Mouse (Mus musculus) MEL (cell line): ENCODE data around the gene Parp16. TPM values are rescaled to one million over a fixed set of nuclear protein-coding genes. Genes with fewer than 3 reads are reported as not detected.

Source experiments
- DNase-seq: peaks from one replicate; pipeline ENCODE4 v3.0.0; 2011; ENCODE audit warnings: low read depth, low spot score
- H3K27ac ChIP-seq: 2 replicates; pipeline ENCODE4 v1.5.1; 2012; ENCODE audit warnings: low read depth, mild to moderate bottlenecking, control low read depth, low read length, moderate library complexity; ENCODE audit not compliant: control insufficient read depth
- H3K27me3 ChIP-seq, 2 experiments: fragments of 150-350 bp in 1 of 2; sonication (generic) in 1 of 2; 2 replicates each; pipeline ENCODE4 v1.6.1; 2012; ENCODE audit warnings: low read length in 2 of 2, mild to moderate bottlenecking in 2 of 2, improper control_type of control experiment in 1 of 2, moderate library complexity in 1 of 2; ENCODE audit not compliant: insufficient read depth in 2 of 2, control insufficient read depth in 1 of 2
- H3K36me3 ChIP-seq, 2 experiments: 2 replicates each; pipeline ENCODE4 v1.6.1; 2012 to 2014; ENCODE audit warnings: low read length in 2 of 2, improper control_type of control experiment in 1 of 2, inconsistent platforms in 1 of 2, mild to moderate bottlenecking in 1 of 2; ENCODE audit not compliant: insufficient read depth in 2 of 2, control insufficient read depth in 1 of 2
- H3K4me1 ChIP-seq, 2 experiments: fragments of 150-350 bp in 1 of 2; sonication (generic) in 1 of 2; 2 replicates each; pipeline ENCODE4 v1.6.1; 2012; ENCODE audit warnings: low read length in 2 of 2, improper control_type of control experiment in 1 of 2, mild to moderate bottlenecking in 1 of 2; ENCODE audit not compliant: insufficient read depth in 2 of 2, control insufficient read depth in 1 of 2
- H3K4me3 ChIP-seq, 2 experiments: fragments of 150-350 bp in 1 of 2; sonication (generic) in 1 of 2; 2 replicates each; pipeline ENCODE4 v1.5.1; 2012; ENCODE audit warnings: low read depth in 2 of 2, low read length in 2 of 2, mild to moderate bottlenecking in 2 of 2, moderate library complexity in 2 of 2, control low read depth in 1 of 2, improper control_type of control experiment in 1 of 2; ENCODE audit not compliant: control insufficient read depth in 1 of 2, insufficient read depth in 1 of 2
- H3K79me2 ChIP-seq: 2 replicates; pipeline ENCODE4 v1.6.1; 2012; ENCODE audit warnings: mild to moderate bottlenecking, low read length, moderate library complexity; ENCODE audit not compliant: control insufficient read depth, poor library complexity, insufficient read depth
- H3K9ac ChIP-seq: 2 replicates; pipeline ENCODE4 v1.6.1; 2012; ENCODE audit warnings: low read depth, mild to moderate bottlenecking, control low read depth, low read length, moderate library complexity; ENCODE audit not compliant: control insufficient read depth, poor library complexity, severe bottlenecking
- H3K9me3 ChIP-seq: fragments of 150-350 bp; sonication (generic); replicated peaks from 2 replicates; pipeline ENCODE4 v1.6.1; 2012; ENCODE audit warnings: mild to moderate bottlenecking, low read length, improper control_type of control experiment, moderate library complexity; ENCODE audit not compliant: insufficient read depth
- CHD1 ChIP-seq: IDR thresholded peaks from 2 replicates; pipeline ENCODE4 v1.6.1; 2012; ENCODE audit warnings: low read depth, mild to moderate bottlenecking, inconsistent platforms, low read length, improper control_type of control experiment
- CTCF ChIP-seq, 3 experiments: IDR thresholded peaks in 2 of 3; conservative IDR thresholded peaks in 1 of 3; 2 replicates each; pipeline ENCODE4 v1.5.1; 2011 to 2012; ENCODE audit warnings: low read length in 3 of 3, low read depth in 2 of 3, mild to moderate bottlenecking in 2 of 3, improper control_type of control experiment in 1 of 3, inconsistent platforms in 1 of 3, mixed read lengths in 1 of 3, moderate library complexity in 1 of 3; ENCODE audit not compliant: control insufficient read depth in 1 of 3, insufficient read depth in 1 of 3, poor library complexity in 1 of 3, severe bottlenecking in 1 of 3
- E2F4 ChIP-seq: IDR thresholded peaks from 2 replicates; pipeline ENCODE4 v1.6.1; 2011; ENCODE audit warnings: low read depth, low read length, improper control_type of control experiment, borderline replicate concordance
- ELF1 ChIP-seq: IDR thresholded peaks from 2 replicates; pipeline ENCODE4 v1.6.1; 2014; ENCODE audit warnings: low read depth, mild to moderate bottlenecking, inconsistent platforms, low read length, improper control_type of control experiment, moderate library complexity
- EP300 ChIP-seq, 2 experiments: IDR thresholded peaks; 2 replicates each; pipeline ENCODE4 v1.6.1; 2011; ENCODE audit warnings: improper control_type of control experiment in 2 of 2, low read length in 2 of 2, low read depth in 1 of 2, mild to moderate bottlenecking in 1 of 2
- MAFK ChIP-seq: IDR thresholded peaks from 2 replicates; pipeline ENCODE4 v1.6.1; 2011; ENCODE audit warnings: low read depth, mild to moderate bottlenecking, low read length, improper control_type of control experiment, borderline replicate concordance
- MAZ ChIP-seq: IDR thresholded peaks from 2 replicates; pipeline ENCODE4 v1.6.1; 2012; ENCODE audit warnings: low read depth, mild to moderate bottlenecking, inconsistent platforms, low read length, improper control_type of control experiment
- NRF1 ChIP-seq: IDR thresholded peaks from 2 replicates; pipeline ENCODE4 v1.6.1; 2014; ENCODE audit warnings: low read depth, mild to moderate bottlenecking, inconsistent platforms, low read length, improper control_type of control experiment, moderate library complexity; ENCODE audit not compliant: poor library complexity, insufficient read depth, severe bottlenecking
- POLR2A ChIP-seq, 2 experiments: IDR thresholded peaks; 2 replicates each; pipeline ENCODE4 v1.6.1; 2011 to 2012; ENCODE audit warnings: low read length in 2 of 2, mild to moderate bottlenecking in 2 of 2, control low read depth in 1 of 2, improper control_type of control experiment in 1 of 2, low read depth in 1 of 2, moderate library complexity in 1 of 2; ENCODE audit not compliant: control insufficient read depth in 1 of 2, insufficient read depth in 1 of 2, poor library complexity in 1 of 2
- POLR2AphosphoS5 ChIP-seq: IDR thresholded peaks from 2 replicates; pipeline ENCODE4 v1.6.1; 2012; ENCODE audit warnings: low read depth, borderline replicate concordance, mild to moderate bottlenecking, inconsistent platforms, low read length, moderate library complexity, mixed read lengths
- RCOR1 ChIP-seq: IDR thresholded peaks from 2 replicates; pipeline ENCODE4 v1.6.1; 2012; ENCODE audit warnings: low read depth, mild to moderate bottlenecking, inconsistent platforms, low read length, improper control_type of control experiment
- SMC3 ChIP-seq: IDR thresholded peaks from 2 replicates; pipeline ENCODE4 v1.6.1; 2011; ENCODE audit warnings: low read depth, low read length, improper control_type of control experiment
- TAL1 ChIP-seq: IDR thresholded peaks from 2 replicates; pipeline ENCODE4 v1.6.1; 2012; ENCODE audit warnings: mild to moderate bottlenecking, inconsistent platforms, low read length, moderate library complexity, mixed read lengths
- TBP ChIP-seq: IDR thresholded peaks from 2 replicates; pipeline ENCODE4 v1.8.0; 2011; ENCODE audit warnings: low read depth, low read length, improper control_type of control experiment
- TCF12 ChIP-seq: IDR thresholded peaks from 2 replicates; pipeline ENCODE4 v1.6.1; 2014; ENCODE audit warnings: low read depth, mild to moderate bottlenecking, inconsistent platforms, low read length, improper control_type of control experiment, moderate library complexity
- UBTF ChIP-seq: IDR thresholded peaks from 2 replicates; pipeline ENCODE4 v1.6.1; 2012; ENCODE audit warnings: low read depth, mild to moderate bottlenecking, inconsistent platforms, low read length, improper control_type of control experiment, moderate library complexity, borderline replicate concordance; ENCODE audit not compliant: insufficient read depth
- USF2 ChIP-seq, 2 experiments: IDR thresholded peaks; 2 replicates each; pipeline ENCODE4 v1.6.1; 2011 to 2012; ENCODE audit warnings: improper control_type of control experiment in 2 of 2, low read length in 2 of 2, borderline replicate concordance in 1 of 2, inconsistent platforms in 1 of 2, low read depth in 1 of 2, mild to moderate bottlenecking in 1 of 2; ENCODE audit not compliant: insufficient read depth in 1 of 2
- ZKSCAN1 ChIP-seq: IDR thresholded peaks from 2 replicates; pipeline ENCODE4 v1.6.1; 2012; ENCODE audit warnings: low read depth, mild to moderate bottlenecking, inconsistent platforms, low read length, improper control_type of control experiment, moderate library complexity
- ZMIZ1 ChIP-seq: IDR thresholded peaks from 2 replicates; pipeline ENCODE4 v1.6.1; 2012; ENCODE audit warnings: low read depth, mild to moderate bottlenecking, inconsistent platforms, low read length, improper control_type of control experiment, moderate library complexity
- ZNF384 ChIP-seq: IDR thresholded peaks from 2 replicates; pipeline ENCODE4 v1.6.1; 2012; ENCODE audit warnings: low read depth, mild to moderate bottlenecking, inconsistent platforms, low read length, improper control_type of control experiment
- polyA plus RNA-seq, 2 experiments: library from polyadenylated mRNA; stranded (reverse) in 1 of 2; unstranded in 1 of 2; fragments of >175 nt in 1 of 2; fragments of >200 nt in 1 of 2; gene quantifications; 2 replicates each; pipeline versions ENCODE4 v1.2.1 to v1.2.4; 2012; ENCODE audit warnings: low replicate concordance in 2 of 2, low read depth in 1 of 2; ENCODE audit not compliant: insufficient read length in 2 of 2, insufficient read depth in 1 of 2, missing spikeins in 1 of 2
- total RNA-seq: library from RNA; depleted of rRNA; stranded (reverse); fragments of 300-350 nt; gene quantifications from 2 replicates; pipeline ENCODE4 v1.2.3, GENCODE M21; 2012

The Parp16 gene
- total and polyA plus RNA-seq, 3 experiments, result 1.3 to 5.1 TPM; not detected in 1

DNA sequence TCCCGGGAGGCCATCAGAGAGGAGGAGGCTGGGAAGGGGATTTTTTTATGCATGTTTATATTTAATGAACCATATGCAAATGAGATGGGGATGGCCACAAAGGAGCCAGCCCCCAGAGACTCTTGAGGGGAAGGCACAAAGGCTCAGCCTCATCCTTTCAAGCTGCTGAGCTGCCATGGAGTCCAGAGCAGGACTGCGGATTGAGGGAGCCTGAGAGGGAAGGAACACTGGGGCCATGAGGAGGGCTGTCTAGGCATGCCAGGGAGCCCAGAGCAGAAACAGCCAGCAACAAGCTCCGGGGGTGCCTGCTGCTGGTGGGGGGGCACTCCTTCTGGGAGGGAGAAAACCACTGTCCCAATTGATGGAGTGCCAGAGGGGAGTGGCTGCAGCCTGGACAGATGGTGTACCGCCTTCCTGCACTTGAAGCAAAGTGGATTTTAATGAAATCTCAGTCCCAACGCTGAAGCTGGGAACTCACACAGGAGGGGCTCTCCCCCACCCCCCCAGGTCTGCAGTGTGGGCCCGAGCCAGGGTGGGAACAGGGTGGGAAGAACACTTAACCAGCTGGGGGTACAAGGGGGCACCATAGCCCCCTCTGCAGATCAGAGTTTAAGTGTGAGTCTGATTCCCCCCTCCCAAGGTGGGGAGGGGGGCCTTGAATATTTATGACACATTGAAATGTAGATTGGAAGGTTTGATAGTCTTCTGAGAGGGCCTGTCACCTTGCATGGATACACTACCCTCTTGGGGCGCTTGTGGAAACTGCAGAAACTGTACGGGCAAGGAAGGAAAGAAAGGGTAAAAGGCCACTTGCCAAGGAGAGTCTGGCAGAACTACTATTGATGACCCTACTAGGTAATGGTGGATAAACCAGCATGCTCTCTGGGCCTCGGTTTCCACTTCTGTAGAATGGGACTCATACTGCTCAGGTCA lies 18.9 kb upstream of the Parp16 start:
- H3K27me3 ChIP-seq, result peaks cover 0 to 8% of the 10 kb centered on the region in 2 experiments; a peak in 2 of 4 replicates
- no peak for TF ChIP-seq UBTF
- TF ChIP-seq MAZ, result no peak
- no peak for TF ChIP-seq E2F4
- TF ChIP-seq TCF12, result no peak
- TF ChIP-seq ZNF384, result no peak
- TF ChIP-seq RCOR1, result no peak
- TF ChIP-seq ELF1, result no peak
- TF ChIP-seq USF2 (IDR thresholded peaks at IDR 0.05; ENCODE audit: borderline replicate concordance in 1 of 2, insufficient read depth in 1 of 2, low read depth in 1 of 2, low read length in 2 of 2), result no peak
- no peak for TF ChIP-seq ZMIZ1
- no peak for TF ChIP-seq ZKSCAN1
- no peak for TF ChIP-seq TAL1
- no peak for TF ChIP-seq CTCF (IDR thresholded peaks at IDR 0.05 in 2 of 3, conservative IDR thresholded peaks at IDR 0.05 in 1 of 3; ENCODE audit: control insufficient read depth in 1 of 3, insufficient read depth in 1 of 3, low read depth in 2 of 3, low read length in 3 of 3, poor library complexity in 1 of 3, severe bottlenecking in 1 of 3)
- TF ChIP-seq EP300 (IDR thresholded peaks at IDR 0.05; ENCODE audit: low read depth in 1 of 2, low read length in 2 of 2), result no peak
- no peak for TF ChIP-seq TBP
- TF ChIP-seq SMC3, result no peak
- TF ChIP-seq MAFK, result no peak
- no peak for TF ChIP-seq POLR2AphosphoS5
- no peak for TF ChIP-seq POLR2A (IDR thresholded peaks at IDR 0.05; ENCODE audit: control insufficient read depth in 1 of 2, insufficient read depth in 1 of 2, low read depth in 1 of 2, low read length in 2 of 2, poor library complexity in 1 of 2)
- TF ChIP-seq NRF1, result no peak
- TF ChIP-seq CHD1, result no peak

More for the DNA sequence above, 18.9 kb upstream of the Parp16 start:
- H3K9ac ChIP-seq, result no peak overlapping the region
- H3K4me1 ChIP-seq, result no peaks in the 10 kb centered on the region
- H3K36me3 ChIP-seq, result no peaks in the 10 kb centered on the region
- no peaks in the 10 kb centered on the region for H3K9me3 ChIP-seq
- H3K4me3 ChIP-seq, result no peak overlapping the region
- H3K79me2 ChIP-seq, result no peaks in the 10 kb centered on the region
- no peak overlapping the region for H3K27ac ChIP-seq
- no peak for DNase-seq
